Mouse (Mus musculus) heart, embryonic 16.5 days (tissue): ENCODE data around the gene Ano2. TPM values are rescaled to one million over a fixed set of nuclear protein-coding genes. Genes with fewer than 3 reads are reported as not detected.

Experiments
- ATAC-seq: fragments of 200-750 bp; cut with Nextera tagmentation; replicated peaks from 2 replicates; pipeline ENCODE4 v1.8.0; 2017; ENCODE audit warnings: moderate number of reproducible peaks; ENCODE audit not compliant: insufficient read depth, low FRiP score; ENCODE audit errors: extremely low read depth
- H3K27ac ChIP-seq: fragments of 300-500 bp; sonication (generic); 2 replicates; pipeline ENCODE4 v1.5.1; 2014; ENCODE audit warnings: mild to moderate bottlenecking, low read length, control low read depth, moderate library complexity
- H3K27me3 ChIP-seq: fragments of 300-500 bp; sonication (generic); 2 replicates; pipeline ENCODE4 v1.6.1; 2014; ENCODE audit warnings: low read length, mixed read lengths; ENCODE audit not compliant: control insufficient read depth, insufficient read depth
- H3K36me3 ChIP-seq: fragments of 300-500 bp; sonication (generic); 2 replicates; pipeline ENCODE4 v1.6.1; 2014; ENCODE audit not compliant: control insufficient read depth, insufficient read depth
- H3K4me1 ChIP-seq: fragments of 300-500 bp; sonication (generic); 2 replicates; pipeline ENCODE4 v1.6.1; 2014; ENCODE audit warnings: low read length, mixed read lengths; ENCODE audit not compliant: control insufficient read depth, insufficient read depth
- H3K4me2 ChIP-seq: fragments of 300-500 bp; sonication (generic); 2 replicates; pipeline ENCODE4 v1.6.1; 2014; ENCODE audit warnings: low read depth, mild to moderate bottlenecking, control low read depth, low read length
- H3K4me3 ChIP-seq: fragments of 300-500 bp; sonication (generic); 2 replicates; pipeline ENCODE4 v1.5.1; 2014; ENCODE audit warnings: mild to moderate bottlenecking, control low read depth, low read length
- H3K9ac ChIP-seq: fragments of 300-500 bp; sonication (generic); 2 replicates; pipeline ENCODE4 v1.6.1; 2014; ENCODE audit warnings: low read length, control low read depth
- H3K9me3 ChIP-seq: fragments of 300-500 bp; sonication (generic); replicated peaks from 2 replicates; pipeline ENCODE4 v1.6.1; 2016; ENCODE audit warnings: low read length; ENCODE audit not compliant: control insufficient read depth
- WGBS: fragments of 180-500 bp; shearing (Covaris S2); extraction: QIAGEN DNeasy Blood & Tissue Kit; methylation state at CpG from one replicate; pipeline ENCODE4 v1.1.7; 2014; 5-methylcytosine and 5-hydroxymethylcytosine counted together
- polyA plus RNA-seq: library from polyadenylated mRNA; unstranded; fragments of >200 nt; fragmentation: Nextera tagmentation; extraction: Ambion mirVana; gene quantifications from 2 replicates; pipeline ENCODE4 v1.2.1, GENCODE M21; 2015

Gene Ano2
- polyA plus RNA-seq, 1 experiment from 2014 or later: 0.08 TPM

- Histone ChIP-seq H3K4me3 (no peak overlapping the region), H3K4me1 (no peaks in the 10 kb centered on the region), H3K27me3 (no peaks in the 10 kb centered on the region), H3K9ac (no peak overlapping the region), H3K36me3 (no peaks in the 10 kb centered on the region), H3K27ac (no peak overlapping the region), H3K9me3 (no peaks in the 10 kb centered on the region), H3K4me2 (no peak overlapping the region)
- 46% methylated on average over 4 of the region's 4 CpGs for WGBS
- ATAC-seq: no peak
Measured at GRCm38 (mm10) chr6:125984050-125984449, 293.8 kb downstream of the Ano2 start.

- peak; percentile 32; the same call in 1 of the 2 replicates for ATAC-seq
- H3K9ac ChIP-seq: no peak overlapping the region
- no peak overlapping the region for H3K27ac ChIP-seq
- no peaks in the 10 kb centered on the region for H3K27me3 ChIP-seq
- H3K9me3 ChIP-seq: no peaks in the 10 kb centered on the region
- WGBS: 42% methylated on average over 6 of the region's 6 CpGs
- H3K4me2 ChIP-seq: no peak overlapping the region
- no peak overlapping the region for H3K4me3 ChIP-seq
- no peaks in the 10 kb centered on the region for H3K36me3 ChIP-seq
- no peaks in the 10 kb centered on the region for H3K4me1 ChIP-seq
Measured at GRCm38 (mm10) chr6:125992731-125993130, 302.5 kb downstream of the Ano2 start.

- no peaks in the 10 kb centered on the region for H3K9me3 ChIP-seq
- H3K9ac ChIP-seq: no peak overlapping the region
- H3K4me1 ChIP-seq: no peaks in the 10 kb centered on the region
- no peaks in the 10 kb centered on the region for H3K27me3 ChIP-seq
- no peak overlapping the region for H3K4me3 ChIP-seq
- ATAC-seq: no peak
- H3K4me2 ChIP-seq: no peak overlapping the region
- H3K36me3 ChIP-seq: no peaks in the 10 kb centered on the region
- WGBS: 26% methylated on average over 2 of the region's 2 CpGs
- no peak overlapping the region for H3K27ac ChIP-seq
Measured at GRCm38 (mm10) chr6:126001797-126002196, 311.6 kb downstream of the Ano2 start.

GRCm38 (mm10) chr6:126003002-126003742 is 313.0 kb downstream of the Ano2 start:
- no peaks in the 10 kb centered on the region for H3K36me3 ChIP-seq
- H3K27me3 ChIP-seq: no peaks in the 10 kb centered on the region
- 0 out of 2 replicates have a peak, but pooled peaks cover 2% of the 10 kb centered on the region for H3K4me1 ChIP-seq
- H3K9ac ChIP-seq: no peak overlapping the region
- no peak overlapping the region for H3K27ac ChIP-seq
- no peak for ATAC-seq
- no peak overlapping the region for H3K4me2 ChIP-seq
- no peaks in the 10 kb centered on the region for H3K9me3 ChIP-seq
- H3K4me3 ChIP-seq: no peak overlapping the region
- WGBS: 44% methylated on average over 4 of the region's 4 CpGs

- no peak overlapping the region for H3K9ac ChIP-seq
- no peak overlapping the region for H3K27ac ChIP-seq
- H3K4me2 ChIP-seq: no peak overlapping the region
- no peaks in the 10 kb centered on the region for H3K9me3 ChIP-seq
- no peaks in the 10 kb centered on the region for H3K27me3 ChIP-seq
- no peak for ATAC-seq
- 0 out of 2 replicates have a peak, but pooled peaks cover 2% of the 10 kb centered on the region for H3K4me1 ChIP-seq
- no peak overlapping the region for H3K4me3 ChIP-seq
- H3K36me3 ChIP-seq: no peaks in the 10 kb centered on the region
- 33% methylated on average over 6 of the region's 6 CpGs for WGBS
Measured at GRCm38 (mm10) chr6:126006647-126007046, 316.4 kb downstream of the Ano2 start.

- Histone ChIP-seq H3K9me3 (no peaks in the 10 kb centered on the region), H3K27me3 (no peaks in the 10 kb centered on the region), H3K9ac (no peak overlapping the region), H3K4me1 (0 out of 2 replicates have a peak, but pooled peaks cover 2% of the 10 kb centered on the region), H3K4me3 (no peak overlapping the region), H3K27ac (0 out of 2 replicates have a peak overlapping the region, but pooled peaks have one; percentile 20), H3K4me2 (no peak overlapping the region), H3K36me3 (no peaks in the 10 kb centered on the region)
- no peak for ATAC-seq
- 40% methylated on average over 3 of the region's 3 CpGs for WGBS
Measured at GRCm38 (mm10) chr6:126009083-126009482, 318.9 kb downstream of the Ano2 start.

GRCm38 (mm10) chr6:126016991-126017390 is 326.8 kb downstream of the Ano2 start:
- H3K27me3 ChIP-seq: no peaks in the 10 kb centered on the region
- no peak overlapping the region for H3K27ac ChIP-seq
- H3K36me3 ChIP-seq: no peaks in the 10 kb centered on the region
- H3K4me1 ChIP-seq: no peaks in the 10 kb centered on the region
- no peak overlapping the region for H3K4me2 ChIP-seq
- H3K9ac ChIP-seq: no peak overlapping the region
- 65% methylated on average over 2 of the region's 2 CpGs for WGBS
- H3K9me3 ChIP-seq: no peaks in the 10 kb centered on the region; the same call in 1 of the 2 replicates
- H3K4me3 ChIP-seq: no peak overlapping the region
- ATAC-seq: no peak

- H3K4me1 ChIP-seq: no peaks in the 10 kb centered on the region
- H3K9me3 ChIP-seq: no peaks in the 10 kb centered on the region; the same call in 1 of the 2 replicates
- no peaks in the 10 kb centered on the region for H3K27me3 ChIP-seq
- H3K4me2 ChIP-seq: no peak overlapping the region
- no peaks in the 10 kb centered on the region for H3K36me3 ChIP-seq
- WGBS: 53% methylated on average over 1 of the region's 1 CpGs
- H3K4me3 ChIP-seq: no peak overlapping the region
- H3K9ac ChIP-seq: no peak overlapping the region
- no peak for ATAC-seq
- H3K27ac ChIP-seq: no peak overlapping the region
Measured at GRCm38 (mm10) chr6:126018411-126018810, 328.2 kb downstream of the Ano2 start.

- 0 out of 2 replicates have a peak, but pooled peaks have one; percentile 28 for ATAC-seq
- no peak overlapping the region for H3K27ac ChIP-seq
- H3K27me3 ChIP-seq: no peaks in the 10 kb centered on the region
- H3K4me3 ChIP-seq: no peak overlapping the region
- H3K4me2 ChIP-seq: no peak overlapping the region
- WGBS: 64% methylated on average over 8 of the region's 8 CpGs
- H3K9ac ChIP-seq: no peak overlapping the region
- no peaks in the 10 kb centered on the region for H3K36me3 ChIP-seq
- H3K4me1 ChIP-seq: peaks cover 10% of the 10 kb centered on the region
- H3K9me3 ChIP-seq: no peaks in the 10 kb centered on the region
Measured at GRCm38 (mm10) chr6:126033693-126034402, 343.6 kb downstream of the Ano2 start.
